Mouse (Mus musculus) MEL (cell line): Measurements from ENCODE around the gene Tbc1d9b.

Source experiments
- CTCF ChIP-seq, 3 experiments: IDR thresholded peaks in 2 of 3; conservative IDR thresholded peaks in 1 of 3; 2 replicates each; pipeline ENCODE4 v1.5.1; 2011 to 2012; ENCODE audit warnings: low read length in 3 of 3, low read depth in 2 of 3, mild to moderate bottlenecking in 2 of 3, improper control_type of control experiment in 1 of 3, inconsistent platforms in 1 of 3, mixed read lengths in 1 of 3, moderate library complexity in 1 of 3; ENCODE audit not compliant: control insufficient read depth in 1 of 3, insufficient read depth in 1 of 3, poor library complexity in 1 of 3, severe bottlenecking in 1 of 3
- E2F4 ChIP-seq: IDR thresholded peaks from 2 replicates; pipeline ENCODE4 v1.6.1; 2011; ENCODE audit warnings: low read depth, low read length, improper control_type of control experiment, borderline replicate concordance
- EP300 ChIP-seq, 2 experiments: IDR thresholded peaks; 2 replicates each; pipeline ENCODE4 v1.6.1; 2011; ENCODE audit warnings: improper control_type of control experiment in 2 of 2, low read length in 2 of 2, low read depth in 1 of 2, mild to moderate bottlenecking in 1 of 2
- GABPA ChIP-seq: IDR thresholded peaks from 2 replicates; pipeline ENCODE4 v1.6.1; 2012; ENCODE audit warnings: low read depth, mild to moderate bottlenecking, inconsistent platforms, low read length, improper control_type of control experiment, moderate library complexity
- MAFK ChIP-seq: IDR thresholded peaks from 2 replicates; pipeline ENCODE4 v1.6.1; 2011; ENCODE audit warnings: low read depth, mild to moderate bottlenecking, low read length, improper control_type of control experiment, borderline replicate concordance
- MAZ ChIP-seq: IDR thresholded peaks from 2 replicates; pipeline ENCODE4 v1.6.1; 2012; ENCODE audit warnings: low read depth, mild to moderate bottlenecking, inconsistent platforms, low read length, improper control_type of control experiment
- POLR2A ChIP-seq, 2 experiments: IDR thresholded peaks; 2 replicates each; pipeline ENCODE4 v1.6.1; 2011 to 2012; ENCODE audit warnings: low read length in 2 of 2, mild to moderate bottlenecking in 2 of 2, control low read depth in 1 of 2, improper control_type of control experiment in 1 of 2, low read depth in 1 of 2, moderate library complexity in 1 of 2; ENCODE audit not compliant: control insufficient read depth in 1 of 2, insufficient read depth in 1 of 2, poor library complexity in 1 of 2
- RAD21 ChIP-seq: IDR thresholded peaks from 2 replicates; pipeline ENCODE4 v1.6.1; 2011; ENCODE audit warnings: mild to moderate bottlenecking, low read depth, low read length, improper control_type of control experiment
- SMC3 ChIP-seq: IDR thresholded peaks from 2 replicates; pipeline ENCODE4 v1.6.1; 2011; ENCODE audit warnings: low read depth, low read length, improper control_type of control experiment
- TAL1 ChIP-seq: IDR thresholded peaks from 2 replicates; pipeline ENCODE4 v1.6.1; 2012; ENCODE audit warnings: mild to moderate bottlenecking, inconsistent platforms, low read length, moderate library complexity, mixed read lengths
- TCF12 ChIP-seq: IDR thresholded peaks from 2 replicates; pipeline ENCODE4 v1.6.1; 2014; ENCODE audit warnings: low read depth, mild to moderate bottlenecking, inconsistent platforms, low read length, improper control_type of control experiment, moderate library complexity
- USF1 ChIP-seq: IDR thresholded peaks from 2 replicates; pipeline ENCODE4 v1.6.1; 2014; ENCODE audit warnings: low read depth, mild to moderate bottlenecking, inconsistent platforms, low read length, improper control_type of control experiment, moderate library complexity
- ZKSCAN1 ChIP-seq: IDR thresholded peaks from 2 replicates; pipeline ENCODE4 v1.6.1; 2012; ENCODE audit warnings: low read depth, mild to moderate bottlenecking, inconsistent platforms, low read length, improper control_type of control experiment, moderate library complexity

- TF ChIP-seq ZKSCAN1 (no peak), CTCF (IDR thresholded peaks at IDR 0.05 in 2 of 3, conservative IDR thresholded peaks at IDR 0.05 in 1 of 3; ENCODE audit: control insufficient read depth in 1 of 3, insufficient read depth in 1 of 3, low read depth in 2 of 3, low read length in 3 of 3, poor library complexity in 1 of 3, severe bottlenecking in 1 of 3) (no peak), SMC3 (no peak), EP300 (IDR thresholded peaks at IDR 0.05; ENCODE audit: low read depth in 1 of 2, low read length in 2 of 2) (no peak), RAD21 (no peak), E2F4 (no peak), MAFK (no peak), USF1 (no peak), TAL1 (no peak), POLR2A (IDR thresholded peaks at IDR 0.05; ENCODE audit: control insufficient read depth in 1 of 2, insufficient read depth in 1 of 2, low read depth in 1 of 2, low read length in 2 of 2, poor library complexity in 1 of 2) (no peak), TCF12 (no peak), MAZ (no peak), GABPA (no peak)
Observed at GRCm38 (mm10) chr11:50192278-50192677, 61.1 kb downstream of the Tbc1d9b start.
